Mouse (Mus musculus): ENCODE data around the gene Zscan29. TPM values are rescaled to one million over a fixed set of nuclear protein-coding genes. Genes with fewer than 3 reads are reported as not detected.

Gene Zscan29
- polyA plus RNA-seq (2012; rRNA removed): 3.1 and 3.5 TPM in 2 replicates

GRCm38 (mm10) chr2:121170980-121171742 is at the start of gene Zscan29:
Zscan29 (minus strand) TSS chr2:121171125.
- peak; percentile 4; the same call in 1 of the 2 replicates for TF ChIP-seq CTCF (IDR thresholded peaks at IDR 0.05; ENCODE audit: extremely low read depth, insufficient read depth, insufficient read length, insufficient replicate concordance)
- peak; percentile 84 for TF ChIP-seq POLR2A (IDR thresholded peaks at IDR 0.05; ENCODE audit: low read depth, low read length)
- under 1% methylated on average over 65 of the region's 66 CpGs for WGBS
- Histone ChIP-seq H3K4me3 (ENCODE audit: extremely low read depth, insufficient read depth, insufficient read length) (peak within 1 kb of the TSS; percentile 97), H3K36me3 (ENCODE audit: control insufficient read depth, insufficient read depth, low read length) (peaks cover 16% of the 10 kb centered on the region), H3K27me3 (ENCODE audit: control insufficient read depth, insufficient read depth, low read length) (no peaks in the 10 kb centered on the region), H3K4me1 (ENCODE audit: control insufficient read depth, insufficient read depth, insufficient read length) (peaks cover 6% of the 10 kb centered on the region; the same call in 1 of the 2 replicates), H3K27ac (ENCODE audit: insufficient read depth, low read length) (peak within 1 kb of the TSS; percentile 93)
- DNase-seq (ENCODE audit: low read depth in 1 of 2, low spot score in 2 of 2): peak; percentile 69 to 90

GRCm38 (mm10) chr2:121219994-121220393 is 49.1 kb upstream of the Zscan29 start:
- DNase-seq (ENCODE audit: low read depth in 1 of 2, low spot score in 2 of 2): no peak
- Histone ChIP-seq H3K36me3 (ENCODE audit: control insufficient read depth, insufficient read depth, low read length) (peaks cover 12% of the 10 kb centered on the region), H3K4me3 (ENCODE audit: extremely low read depth, insufficient read depth, insufficient read length) (no peak overlapping the region), H3K4me1 (ENCODE audit: control insufficient read depth, insufficient read depth, insufficient read length) (no peaks in the 10 kb centered on the region), H3K27ac (ENCODE audit: insufficient read depth, low read length) (no peak overlapping the region), H3K27me3 (ENCODE audit: control insufficient read depth, insufficient read depth, low read length) (no peaks in the 10 kb centered on the region)
- TF ChIP-seq CTCF (IDR thresholded peaks at IDR 0.05; ENCODE audit: extremely low read depth, insufficient read depth, insufficient read length, insufficient replicate concordance) (no peak), POLR2A (IDR thresholded peaks at IDR 0.05; ENCODE audit: low read depth, low read length) (no peak)

GRCm38 (mm10) chr2:121219177-121219576 is 48.3 kb upstream of the Zscan29 start:
- Histone ChIP-seq H3K27me3 (ENCODE audit: control insufficient read depth, insufficient read depth, low read length) (no peaks in the 10 kb centered on the region), H3K36me3 (ENCODE audit: control insufficient read depth, insufficient read depth, low read length) (peaks cover 18% of the 10 kb centered on the region), H3K4me1 (ENCODE audit: control insufficient read depth, insufficient read depth, insufficient read length) (no peaks in the 10 kb centered on the region), H3K27ac (ENCODE audit: insufficient read depth, low read length) (no peak overlapping the region), H3K4me3 (ENCODE audit: extremely low read depth, insufficient read depth, insufficient read length) (no peak overlapping the region)
- no peak for TF ChIP-seq POLR2A (IDR thresholded peaks at IDR 0.05; ENCODE audit: low read depth, low read length)
- no peak for TF ChIP-seq CTCF (IDR thresholded peaks at IDR 0.05; ENCODE audit: extremely low read depth, insufficient read depth, insufficient read length, insufficient replicate concordance)
- DNase-seq (ENCODE audit: low read depth in 1 of 2, low spot score in 2 of 2): no peak

GRCm38 (mm10) chr2:121214491-121214890 is 43.6 kb upstream of the Zscan29 start:
- Histone ChIP-seq H3K27ac (ENCODE audit: insufficient read depth, low read length) (no peak overlapping the region), H3K4me1 (ENCODE audit: control insufficient read depth, insufficient read depth, insufficient read length) (no peaks in the 10 kb centered on the region), H3K4me3 (ENCODE audit: extremely low read depth, insufficient read depth, insufficient read length) (no peak overlapping the region), H3K36me3 (ENCODE audit: control insufficient read depth, insufficient read depth, low read length) (peaks cover 22% of the 10 kb centered on the region), H3K27me3 (ENCODE audit: control insufficient read depth, insufficient read depth, low read length) (no peaks in the 10 kb centered on the region)
- DNase-seq (ENCODE audit: low read depth in 1 of 2, low spot score in 2 of 2): no peak
- TF ChIP-seq CTCF (IDR thresholded peaks at IDR 0.05; ENCODE audit: extremely low read depth, insufficient read depth, insufficient read length, insufficient replicate concordance) (no peak), POLR2A (IDR thresholded peaks at IDR 0.05; ENCODE audit: low read depth, low read length) (no peak)
- WGBS: 84% methylated on average over 3 of the region's 3 CpGs

- Histone ChIP-seq H3K27me3 (ENCODE audit: control insufficient read depth, insufficient read depth, low read length) (no peaks in the 10 kb centered on the region), H3K27ac (ENCODE audit: insufficient read depth, low read length) (no peak overlapping the region), H3K4me1 (ENCODE audit: control insufficient read depth, insufficient read depth, insufficient read length) (no peaks in the 10 kb centered on the region), H3K36me3 (ENCODE audit: control insufficient read depth, insufficient read depth, low read length) (peaks cover 22% of the 10 kb centered on the region), H3K4me3 (ENCODE audit: extremely low read depth, insufficient read depth, insufficient read length) (no peak overlapping the region)
- TF ChIP-seq CTCF (IDR thresholded peaks at IDR 0.05; ENCODE audit: extremely low read depth, insufficient read depth, insufficient read length, insufficient replicate concordance) (no peak), POLR2A (IDR thresholded peaks at IDR 0.05; ENCODE audit: low read depth, low read length) (no peak)
- WGBS: 91% methylated on average over 3 of the region's 3 CpGs
- DNase-seq (ENCODE audit: low read depth in 1 of 2, low spot score in 2 of 2): no peak
Measured at GRCm38 (mm10) chr2:121206541-121206940, 35.6 kb upstream of the Zscan29 start.

- H3K27me3 ChIP-seq (ENCODE audit: control insufficient read depth, insufficient read depth, low read length): no peaks in the 10 kb centered on the region
- no peak overlapping the region for H3K4me3 ChIP-seq (ENCODE audit: extremely low read depth, insufficient read depth, insufficient read length)
- peaks cover 23% of the 10 kb centered on the region for H3K36me3 ChIP-seq (ENCODE audit: control insufficient read depth, insufficient read depth, low read length)
- DNase-seq (ENCODE audit: low read depth in 1 of 2, low spot score in 2 of 2): no peak
- WGBS: 95% methylated on average over 17 of the region's 17 CpGs
- no peaks in the 10 kb centered on the region for H3K4me1 ChIP-seq (ENCODE audit: control insufficient read depth, insufficient read depth, insufficient read length)
- TF ChIP-seq POLR2A (IDR thresholded peaks at IDR 0.05; ENCODE audit: low read depth, low read length): no peak
- TF ChIP-seq CTCF (IDR thresholded peaks at IDR 0.05; ENCODE audit: extremely low read depth, insufficient read depth, insufficient read length, insufficient replicate concordance): no peak
- H3K27ac ChIP-seq (ENCODE audit: insufficient read depth, low read length): no peak overlapping the region
Measured at GRCm38 (mm10) chr2:121204276-121204675, 33.4 kb upstream of the Zscan29 start.

GRCm38 (mm10) chr2:121195466-121195865 is 24.5 kb upstream of the Zscan29 start:
- Histone ChIP-seq H3K27ac (ENCODE audit: insufficient read depth, low read length) (no peak overlapping the region), H3K27me3 (ENCODE audit: control insufficient read depth, insufficient read depth, low read length) (no peaks in the 10 kb centered on the region), H3K4me3 (ENCODE audit: extremely low read depth, insufficient read depth, insufficient read length) (no peak overlapping the region), H3K36me3 (ENCODE audit: control insufficient read depth, insufficient read depth, low read length) (peaks cover 55% of the 10 kb centered on the region), H3K4me1 (ENCODE audit: control insufficient read depth, insufficient read depth, insufficient read length) (no peaks in the 10 kb centered on the region)
- no peak for TF ChIP-seq POLR2A (IDR thresholded peaks at IDR 0.05; ENCODE audit: low read depth, low read length)
- no peak for TF ChIP-seq CTCF (IDR thresholded peaks at IDR 0.05; ENCODE audit: extremely low read depth, insufficient read depth, insufficient read length, insufficient replicate concordance)
- DNase-seq (ENCODE audit: low read depth in 1 of 2, low spot score in 2 of 2): no peak
- WGBS: 91% methylated on average over 9 of the region's 9 CpGs

Measured in spleen, adult 2 months (tissue).